Mouse (Mus musculus): Measurements from ENCODE around the gene Nle1. TPM values are rescaled to one million over a fixed set of nuclear protein-coding genes. Genes with fewer than 3 reads are reported as not detected.

Nle1 gene
- total RNA-seq, 2 experiments from 2014 or later: 44.6 to 49.0 TPM

GRCm38 (mm10) chr11:82869506-82870172, 38.6 kb downstream of the Nle1 start:
- DNase-seq: no peak

GRCm38 (mm10) chr11:82867956-82868355, 40.3 kb downstream of the Nle1 start:
- no peak for DNase-seq

- no peak for DNase-seq
Observed at GRCm38 (mm10) chr11:82866850-82867564, 41.2 kb downstream of the Nle1 start.

DNA sequence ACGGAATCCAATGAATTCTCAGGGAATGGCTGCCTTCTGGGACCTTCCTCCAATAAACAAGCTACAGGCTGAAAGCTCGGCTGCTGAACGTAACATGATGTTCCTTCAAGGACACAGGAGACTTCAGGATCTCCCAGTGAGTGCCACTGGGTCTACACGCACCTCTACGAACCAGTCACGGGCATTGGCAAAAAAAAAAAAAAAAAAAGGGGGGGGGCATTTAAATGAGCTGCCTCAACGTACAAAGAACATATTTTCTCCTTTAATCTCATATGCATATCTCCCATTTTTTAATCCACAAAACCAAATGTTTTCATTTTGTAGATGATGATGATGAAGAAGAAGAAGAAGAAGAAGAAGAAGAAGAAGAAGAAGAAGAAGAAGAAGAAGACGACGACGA, 42.3 kb downstream of the Nle1 start:
- no peak for DNase-seq

GRCm38 (mm10) chr11:82863488-82863931, 44.7 kb downstream of the Nle1 start:
- no peak for DNase-seq

GRCm38 (mm10) chr11:82863059-82863458, 45.2 kb downstream of the Nle1 start:
- no peak for DNase-seq

- no peak for DNase-seq
Observed at GRCm38 (mm10) chr11:82862638-82863037, 45.6 kb downstream of the Nle1 start.

GRCm38 (mm10) chr11:82861558-82861957, 46.7 kb downstream of the Nle1 start:
- no peak for DNase-seq

DNA sequence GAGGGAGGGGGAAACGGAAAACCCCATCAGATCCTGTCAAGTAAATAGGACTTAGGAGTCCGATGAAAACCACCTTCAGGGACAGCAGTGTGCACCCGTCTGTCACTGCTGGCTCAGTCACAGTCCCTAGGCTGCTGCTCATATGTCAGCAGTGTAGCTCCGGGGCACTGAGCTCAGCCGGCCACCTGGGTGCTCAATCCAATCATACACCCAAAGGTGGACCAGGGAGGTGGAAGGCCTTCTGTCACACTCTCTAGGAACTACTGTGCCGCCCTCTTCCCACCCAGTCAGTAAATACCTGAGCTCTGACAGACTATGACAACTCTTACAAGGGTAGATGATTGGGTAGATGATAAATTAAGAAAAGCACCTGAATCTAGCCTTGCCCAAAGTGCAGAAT, 47.5 kb downstream of the Nle1 start:
- DNase-seq: no peak

DNA sequence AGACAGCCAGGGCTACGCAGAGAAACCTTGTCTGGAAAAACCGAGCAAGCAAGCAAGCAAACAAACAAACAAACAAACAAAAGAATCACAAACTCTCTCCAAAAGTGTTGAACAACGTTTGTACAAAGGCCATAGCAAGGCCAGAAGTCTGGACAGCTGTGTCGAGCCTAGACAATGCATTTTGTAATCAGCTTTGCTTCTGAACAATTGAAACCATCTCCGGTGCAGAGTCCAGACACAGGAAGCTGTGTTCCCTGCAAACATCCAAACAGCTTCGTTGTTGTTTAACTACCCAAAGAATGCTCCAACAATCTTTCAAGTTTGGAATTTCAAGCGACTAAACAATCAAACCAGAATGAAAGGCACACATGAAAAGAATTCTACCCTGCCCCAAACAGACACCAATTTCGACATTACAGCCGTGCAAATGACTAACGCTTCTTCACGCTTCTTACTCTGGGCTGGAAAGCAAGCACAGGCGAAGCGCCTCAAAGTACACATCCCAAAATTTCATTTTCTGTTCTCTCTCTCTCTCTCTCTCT, 50.8 kb downstream of the Nle1 start:
- no peak for DNase-seq

- no peak for DNase-seq
Observed at GRCm38 (mm10) chr11:82856032-82856431, 52.2 kb downstream of the Nle1 start.

DNA sequence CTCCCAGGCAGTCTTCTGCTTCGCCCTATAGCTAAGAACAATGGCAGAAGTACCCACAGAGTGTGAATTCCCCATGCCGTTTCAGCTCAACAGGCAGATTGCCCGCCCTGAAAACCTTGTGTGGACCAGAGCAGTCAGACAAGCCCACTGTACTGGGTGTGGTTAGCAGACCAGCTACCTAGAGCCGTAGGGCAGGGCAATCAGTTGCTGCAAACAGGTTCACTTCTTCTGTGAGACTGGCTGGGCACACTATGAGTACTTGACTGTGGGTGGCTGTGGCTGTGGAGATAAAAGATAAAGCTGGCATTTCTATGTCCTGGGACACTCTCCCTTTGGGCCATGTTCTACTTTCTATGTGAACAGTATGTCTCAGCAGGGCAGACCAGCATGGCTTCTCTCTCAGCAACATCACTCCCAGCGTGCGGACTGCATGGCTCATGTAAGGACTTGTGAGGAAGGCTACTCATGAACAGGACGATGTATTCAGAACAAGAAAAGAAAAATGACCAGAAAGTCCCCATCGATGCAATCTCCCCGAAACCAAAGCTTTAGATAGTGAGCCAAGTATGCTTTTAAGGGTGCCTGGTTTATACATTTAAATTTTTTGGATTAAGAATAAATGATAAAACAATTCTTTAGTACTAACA, 52.8 kb downstream of the Nle1 start:
- DNase-seq: no peak

DNA sequence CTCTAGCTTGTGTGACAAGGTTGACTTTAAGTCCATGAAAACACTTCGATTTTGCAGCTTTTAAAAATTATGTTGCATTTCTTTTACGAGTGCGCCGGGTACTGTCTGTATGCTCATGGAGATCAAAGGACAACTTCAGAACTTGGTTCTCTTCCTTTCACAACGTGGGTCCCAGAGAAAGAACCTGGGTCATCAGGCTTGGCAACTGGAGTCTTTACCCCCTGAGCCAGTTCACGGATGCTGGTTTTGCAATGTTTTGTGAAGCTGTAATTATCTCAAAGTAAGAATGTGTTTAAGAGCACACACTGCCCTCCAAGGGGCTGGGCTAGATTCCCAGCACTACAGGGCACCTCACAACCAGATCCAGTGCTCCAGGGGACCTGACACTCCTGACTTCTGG, 54.1 kb downstream of the Nle1 start:
- DNase-seq: no peak

GRCm38 (mm10) chr11:82852958-82853357, 55.3 kb downstream of the Nle1 start:
- DNase-seq: no peak

DNA sequence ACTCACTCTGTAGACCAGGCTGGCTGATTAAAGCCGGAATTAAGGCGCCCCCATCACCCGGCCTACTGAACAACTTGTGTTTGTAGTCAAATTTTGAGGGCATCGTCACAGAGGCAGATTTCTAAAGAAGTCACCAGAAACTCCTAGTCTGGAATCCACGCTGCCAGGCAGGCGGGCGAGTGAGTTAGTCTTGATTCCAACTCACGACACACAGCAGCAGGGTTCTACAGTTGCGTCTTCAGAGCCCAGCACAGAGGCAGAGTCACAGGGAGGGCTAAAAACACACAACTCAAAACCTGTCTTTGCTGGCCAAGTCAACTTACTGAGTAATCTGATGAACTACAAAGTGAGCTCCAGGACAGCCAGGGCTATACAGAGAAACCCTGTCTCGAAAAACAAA, 55.7 kb downstream of the Nle1 start:
- no peak for DNase-seq

- no peak for DNase-seq
Observed at GRCm38 (mm10) chr11:82852115-82852514, 56.1 kb downstream of the Nle1 start.

Other genes with a start within 250 kb of the Nle1 start
- gene Cct6b, start 144.1 kb downstream of the Nle1 start, total RNA-seq (2021): under 1 TPM in 1 of 2 experiments, not detected in 1; 0.20 TPM
- gene Zfp830, start 144.1 kb downstream of the Nle1 start, total RNA-seq (2021): 10 to 100 TPM; 15.9 to 17.4 TPM
- 10 to 100 TPM; 23.6 to 26.3 TPM for gene Lig3, start 127.3 kb downstream of the Nle1 start, total RNA-seq (2021)
- 10 to 100 TPM; 10.7 to 11.7 TPM for gene Rffl, start 37.2 kb downstream of the Nle1 start, total RNA-seq (2021)
- gene Rad51d, start 17.8 kb downstream of the Nle1 start, total RNA-seq (2021): 10 to 100 TPM; 14.1 to 15.7 TPM
- gene Fndc8, start 16.3 kb downstream of the Nle1 start, total RNA-seq (2021): not detected
- gene Unc45b, start 2.1 kb upstream of the Nle1 start, total RNA-seq (2021): 1 to 10 TPM; 1.6 to 2.3 TPM
- gene Slfn5, start 42.9 kb upstream of the Nle1 start, total RNA-seq (2021): 1 to 10 TPM; 3.5 to 4.6 TPM
- gene Slfn9, start 83.4 kb upstream of the Nle1 start, total RNA-seq (2021): under 1 TPM; 0.25 to 0.40 TPM
- under 1 TPM; 0.32 to 0.68 TPM for gene Slfn8, start 112.4 kb upstream of the Nle1 start, total RNA-seq (2021)
- gene Slfn2, start 156.7 kb upstream of the Nle1 start, total RNA-seq (2021): under 1 TPM; 0.60 to 0.83 TPM
- not detected for gene Slfn1, start 208.4 kb upstream of the Nle1 start, total RNA-seq (2021)